Mouse (Mus musculus) heart, embryonic 12.5 days (tissue): ENCODE measurements around the gene Ankrd52. TPM values are rescaled to one million over a fixed set of nuclear protein-coding genes. Genes with fewer than 3 reads are reported as not detected.

Source experiments
- ATAC-seq: fragments of 200-750 bp; cut with Nextera tagmentation; 2 replicates; pipeline ENCODE4 v1.8.0; 2017; ENCODE audit warnings: moderate TSS enrichment, moderate library complexity; ENCODE audit not compliant: insufficient number of reproducible peaks, low FRiP score
- H3K27ac ChIP-seq: fragments of 300-500 bp; sonication (generic); 2 replicates; pipeline ENCODE4 v1.5.1; 2016; ENCODE audit warnings: mild to moderate bottlenecking, moderate library complexity; ENCODE audit not compliant: poor library complexity, severe bottlenecking
- H3K27me3 ChIP-seq: fragments of 300-500 bp; sonication (generic); replicated peaks from 2 replicates; pipeline ENCODE4 v1.6.1; 2016; ENCODE audit warnings: mild to moderate bottlenecking, moderate library complexity
- H3K36me3 ChIP-seq: fragments of 300-500 bp; sonication (generic); 2 replicates; pipeline ENCODE4 v1.6.1; 2016; ENCODE audit warnings: mild to moderate bottlenecking, moderate library complexity
- H3K4me1 ChIP-seq: fragments of 300-500 bp; sonication (generic); replicated peaks from 2 replicates; pipeline ENCODE4 v1.6.1; 2016; ENCODE audit warnings: mild to moderate bottlenecking
- H3K4me2 ChIP-seq: fragments of 300-500 bp; sonication (generic); 2 replicates; pipeline ENCODE4 v1.6.1; 2016; ENCODE audit warnings: mild to moderate bottlenecking, moderate library complexity
- H3K4me3 ChIP-seq: fragments of 300-500 bp; sonication (generic); 2 replicates; pipeline ENCODE4 v1.5.1; 2016; ENCODE audit warnings: mild to moderate bottlenecking
- H3K9ac ChIP-seq: fragments of 300-500 bp; sonication (generic); 2 replicates; pipeline ENCODE4 v1.6.1; 2016; ENCODE audit warnings: mild to moderate bottlenecking, moderate library complexity
- H3K9me3 ChIP-seq: fragments of 300-500 bp; sonication (generic); replicated peaks from 2 replicates; pipeline ENCODE4 v1.6.1; 2016; ENCODE audit warnings: mild to moderate bottlenecking, moderate library complexity
- WGBS: fragments of 180-500 bp; shearing (Covaris S2); methylation state at CpG from one replicate; pipeline ENCODE4 v1.1.7; 2016; 5-methylcytosine and 5-hydroxymethylcytosine counted together
- polyA plus RNA-seq: library from polyadenylated mRNA; unstranded; fragments of >200 nt; fragmentation: Nextera tagmentation; extraction: Ambion mirVana; gene quantifications from 2 replicates; pipeline ENCODE4 v1.2.1, GENCODE M21; 2016

The Ankrd52 gene
- polyA plus RNA-seq, 1 experiment from 2014 or later = 10.6 TPM

GRCm38 (mm10) chr10:128370021-128370420, 6.9 kb upstream of the Ankrd52 start:
- no peak for ATAC-seq
- Histone ChIP-seq H3K4me1 (peaks cover 23% of the 10 kb centered on the region), H3K9ac (no peak overlapping the region), H3K27ac (no peak overlapping the region), H3K27me3 (no peaks in the 10 kb centered on the region), H3K9me3 (0 out of 2 replicates have a peak, but pooled peaks cover 2% of the 10 kb centered on the region), H3K4me3 (no peak overlapping the region), H3K4me2 (no peak overlapping the region), H3K36me3 (peaks cover 7% of the 10 kb centered on the region)
- 66% methylated on average over 5 of the region's 6 CpGs for WGBS

- ATAC-seq = no peak
- Histone ChIP-seq H3K9ac (no peak overlapping the region), H3K36me3 (peaks cover 1% of the 10 kb centered on the region), H3K9me3 (0 out of 2 replicates have a peak, but pooled peaks cover 2% of the 10 kb centered on the region), H3K4me3 (no peak overlapping the region), H3K27ac (no peak overlapping the region), H3K4me2 (no peak overlapping the region), H3K27me3 (no peaks in the 10 kb centered on the region), H3K4me1 (peaks cover 23% of the 10 kb centered on the region)
- 59% methylated on average over 4 of the region's 4 CpGs for WGBS
Measured at GRCm38 (mm10) chr10:128370601-128371000, 6.3 kb upstream of the Ankrd52 start.

- no peaks in the 10 kb centered on the region for H3K27me3 ChIP-seq
- no peak overlapping the region for H3K9ac ChIP-seq
- H3K9me3 ChIP-seq = 0 out of 2 replicates have a peak, but pooled peaks cover 2% of the 10 kb centered on the region
- 79% methylated on average over 5 of the region's 5 CpGs for WGBS
- H3K36me3 ChIP-seq = no peaks in the 10 kb centered on the region
- no peak overlapping the region for H3K4me2 ChIP-seq
- peaks cover 31% of the 10 kb centered on the region for H3K4me1 ChIP-seq
- no peak overlapping the region for H3K27ac ChIP-seq
- H3K4me3 ChIP-seq = no peak overlapping the region
- ATAC-seq = no peak
Measured at GRCm38 (mm10) chr10:128372142-128372541, 4.8 kb upstream of the Ankrd52 start.

GRCm38 (mm10) chr10:128372989-128373748, 3.7 kb upstream of the Ankrd52 start:
- Histone ChIP-seq H3K27me3 (no peaks in the 10 kb centered on the region), H3K27ac (peak overlapping the region; percentile 13; the same call in 1 of the 2 replicates)

GRCm38 (mm10) chr10:128374393-128374792, 2.5 kb upstream of the Ankrd52 start:
- 0 out of 2 replicates have a peak, but pooled peaks cover 2% of the 10 kb centered on the region for H3K9me3 ChIP-seq
- WGBS = 73% methylated on average over 6 of the region's 6 CpGs
- no peaks in the 10 kb centered on the region for H3K27me3 ChIP-seq
- H3K36me3 ChIP-seq = peaks cover 13% of the 10 kb centered on the region
- no peak overlapping the region for H3K4me2 ChIP-seq
- H3K4me1 ChIP-seq = peaks cover 38% of the 10 kb centered on the region
- no peak overlapping the region for H3K4me3 ChIP-seq
- H3K9ac ChIP-seq = no peak overlapping the region
- no peak for ATAC-seq
- no peak overlapping the region for H3K27ac ChIP-seq

More at GRCm38 (mm10) chr10:128372989-128373748, 3.7 kb upstream of the Ankrd52 start:
- WGBS = 51% methylated on average over 6 of the region's 6 CpGs
- Histone ChIP-seq H3K4me3 (no peak overlapping the region), H3K4me2 (no peak overlapping the region), H3K9me3 (0 out of 2 replicates have a peak, but pooled peaks cover 2% of the 10 kb centered on the region), H3K4me1 (peaks cover 29% of the 10 kb centered on the region), H3K36me3 (peaks cover 1% of the 10 kb centered on the region), H3K9ac (no peak overlapping the region)
- no peak for ATAC-seq

- Histone ChIP-seq H3K9ac (peak overlapping the region; percentile 95), H3K4me1 (peaks cover 36% of the 10 kb centered on the region), H3K4me3 (peak overlapping the region; percentile 82), H3K9me3 (0 out of 2 replicates have a peak, but pooled peaks cover 2% of the 10 kb centered on the region), H3K27me3 (no peaks in the 10 kb centered on the region), H3K4me2 (peak overlapping the region; percentile 87), H3K27ac (peak overlapping the region; percentile 91), H3K36me3 (peaks cover 29% of the 10 kb centered on the region)
- ATAC-seq = no peak
- 50% methylated on average over 4 of the region's 4 CpGs for WGBS
Measured at GRCm38 (mm10) chr10:128376099-128376454, 838 bp upstream of the Ankrd52 start.

GRCm38 (mm10) chr10:128377222-128377939, 466 bp downstream of the Ankrd52 start:
- peak; percentile 73 for ATAC-seq
- Histone ChIP-seq H3K27ac (peak overlapping the region; percentile 91), H3K9me3 (0 out of 2 replicates have a peak, but pooled peaks cover 2% of the 10 kb centered on the region), H3K4me3 (peak overlapping the region; percentile 82), H3K27me3 (no peaks in the 10 kb centered on the region), H3K4me1 (peaks cover 36% of the 10 kb centered on the region), H3K36me3 (peaks cover 41% of the 10 kb centered on the region), H3K9ac (peak overlapping the region; percentile 95), H3K4me2 (peak overlapping the region; percentile 87)
- WGBS = under 1% methylated on average over 47 of the region's 47 CpGs

GRCm38 (mm10) chr10:128377940-128378448, 1.1 kb downstream of the Ankrd52 start:
- Histone ChIP-seq H3K4me1 (peaks cover 34% of the 10 kb centered on the region), H3K27me3 (no peaks in the 10 kb centered on the region), H3K27ac (peak overlapping the region; percentile 91; the same call in 1 of the 2 replicates), H3K36me3 (peaks cover 47% of the 10 kb centered on the region), H3K9ac (peak overlapping the region; percentile 95), H3K4me3 (peak overlapping the region; percentile 82), H3K9me3 (0 out of 2 replicates have a peak, but pooled peaks cover 2% of the 10 kb centered on the region), H3K4me2 (peak overlapping the region; percentile 87)
- no peak for ATAC-seq
- WGBS = 63% methylated on average over 14 of the region's 14 CpGs

- no peaks in the 10 kb centered on the region for H3K27me3 ChIP-seq
- peak overlapping the region; percentile 87; the same call in 1 of the 2 replicates for H3K4me2 ChIP-seq
- 0 out of 2 replicates have a peak, but pooled peaks cover 2% of the 10 kb centered on the region for H3K9me3 ChIP-seq
- peak overlapping the region; percentile 95 for H3K9ac ChIP-seq
- no peak overlapping the region for H3K27ac ChIP-seq
- no peak for ATAC-seq
- peaks cover 52% of the 10 kb centered on the region for H3K36me3 ChIP-seq
- H3K4me1 ChIP-seq = peaks cover 29% of the 10 kb centered on the region
- peak overlapping the region; percentile 82 for H3K4me3 ChIP-seq
- WGBS = 61% methylated on average over 3 of the region's 3 CpGs
Measured at GRCm38 (mm10) chr10:128378462-128378861, 1.5 kb downstream of the Ankrd52 start.

- Histone ChIP-seq H3K36me3 (peaks cover 60% of the 10 kb centered on the region), H3K27me3 (no peaks in the 10 kb centered on the region), H3K4me1 (peaks cover 27% of the 10 kb centered on the region), H3K4me2 (no peak overlapping the region), H3K9me3 (0 out of 2 replicates have a peak, but pooled peaks cover 2% of the 10 kb centered on the region), H3K4me3 (0 out of 2 replicates have a peak overlapping the region, but pooled peaks have one; percentile 1), H3K27ac (no peak overlapping the region), H3K9ac (0 out of 2 replicates have a peak overlapping the region, but pooled peaks have one; percentile 95)
- 93% methylated on average over 7 of the region's 7 CpGs for WGBS
- ATAC-seq = no peak
Measured at GRCm38 (mm10) chr10:128379260-128379659, 2.3 kb downstream of the Ankrd52 start.

- H3K9me3 ChIP-seq = no peaks in the 10 kb centered on the region
- peaks cover 27% of the 10 kb centered on the region for H3K4me1 ChIP-seq
- peaks cover 73% of the 10 kb centered on the region for H3K36me3 ChIP-seq
- no peak overlapping the region for H3K4me2 ChIP-seq
- WGBS = 84% methylated on average over 5 of the region's 5 CpGs
- no peak overlapping the region for H3K27ac ChIP-seq
- H3K9ac ChIP-seq = no peak overlapping the region
- no peaks in the 10 kb centered on the region for H3K27me3 ChIP-seq
- no peak overlapping the region for H3K4me3 ChIP-seq
- ATAC-seq = no peak
Measured at GRCm38 (mm10) chr10:128380565-128380964, 3.6 kb downstream of the Ankrd52 start.
